Mouse (Mus musculus) cerebellum, adult 8-10 months (tissue): Measurements from ENCODE around the gene Srp9.

Experiments
- DNase-seq: peaks from one replicate; pipeline ENCODE4 v3.0.0; 2022

The Srp9 gene

GRCm38 (mm10) chr1:182124506-182124905 lies at the start of gene Srp9:
Srp9 (plus strand) TSS chr1:182124737.
- DNase-seq: peak; percentile 98

GRCm38 (mm10) chr1:182081744-182082419 lies 42.7 kb upstream of the Srp9 start:
- no peak for DNase-seq

GRCm38 (mm10) chr1:182083459-182083858 lies 41.1 kb upstream of the Srp9 start:
- no peak for DNase-seq

DNA sequence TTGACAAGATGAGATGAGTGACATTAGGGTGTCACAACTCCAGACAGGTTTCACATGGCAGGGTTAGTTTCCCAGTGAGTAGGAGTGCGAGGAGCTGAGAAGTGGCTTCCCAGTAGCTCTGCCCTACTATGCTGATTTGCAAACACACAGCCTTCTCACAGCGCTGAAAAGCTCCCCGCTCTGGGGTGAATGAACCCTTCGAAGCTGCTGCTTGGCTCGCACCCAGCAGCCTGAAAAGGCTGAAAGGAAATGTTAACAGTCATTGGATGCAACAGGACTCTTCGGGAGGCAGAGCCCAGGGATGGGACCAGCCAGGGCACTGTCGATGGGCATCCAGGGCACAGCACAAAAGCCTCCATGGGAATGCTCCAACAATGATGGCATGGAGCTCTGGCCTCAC lies 37.8 kb upstream of the Srp9 start:
- no peak for DNase-seq

GRCm38 (mm10) chr1:182087351-182087750 lies 37.2 kb upstream of the Srp9 start:
- DNase-seq: no peak

DNA sequence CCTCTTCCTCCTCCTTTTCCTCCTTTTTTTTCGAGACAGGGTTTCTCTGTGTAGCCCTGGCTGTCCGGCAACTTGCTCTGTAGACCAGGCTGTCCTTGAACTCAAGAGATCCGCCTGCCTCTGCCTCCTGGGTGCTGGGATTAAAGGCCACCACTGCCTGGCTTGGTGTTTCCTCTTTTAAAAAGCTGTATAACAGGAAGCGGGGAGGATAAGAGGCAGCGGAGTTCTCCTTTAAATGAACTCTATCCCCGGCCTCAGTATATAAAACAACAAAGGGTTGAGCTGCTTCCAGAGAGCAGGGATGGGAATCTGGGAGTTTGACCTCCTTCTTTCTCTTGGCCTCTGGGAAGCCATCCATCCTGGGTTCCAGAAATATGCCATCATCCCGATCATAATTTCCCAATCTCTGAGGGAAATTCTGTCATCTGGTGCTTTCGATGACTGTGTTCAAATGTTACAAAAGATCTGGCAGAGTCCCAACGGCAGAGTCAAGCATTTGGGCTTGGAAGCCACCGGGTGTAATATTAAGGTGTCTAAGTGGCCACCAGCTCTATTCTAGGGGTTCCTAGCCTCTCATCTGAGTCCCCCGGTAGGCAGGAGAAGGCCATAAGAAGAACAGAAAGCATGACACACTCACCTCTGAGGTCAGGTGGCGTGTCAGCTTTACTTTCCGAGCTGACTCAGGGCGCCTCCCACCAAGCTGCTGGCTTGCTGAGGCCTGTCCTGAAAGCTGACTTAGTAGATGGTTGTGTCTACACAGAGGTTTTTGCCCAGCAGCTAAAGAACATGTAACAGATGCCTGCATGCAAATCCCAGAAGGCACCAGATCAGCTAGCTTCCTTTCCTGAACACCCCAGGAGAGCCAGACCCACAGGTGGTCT lies 36.5 kb upstream of the Srp9 start:
- DNase-seq: no peak

DNA sequence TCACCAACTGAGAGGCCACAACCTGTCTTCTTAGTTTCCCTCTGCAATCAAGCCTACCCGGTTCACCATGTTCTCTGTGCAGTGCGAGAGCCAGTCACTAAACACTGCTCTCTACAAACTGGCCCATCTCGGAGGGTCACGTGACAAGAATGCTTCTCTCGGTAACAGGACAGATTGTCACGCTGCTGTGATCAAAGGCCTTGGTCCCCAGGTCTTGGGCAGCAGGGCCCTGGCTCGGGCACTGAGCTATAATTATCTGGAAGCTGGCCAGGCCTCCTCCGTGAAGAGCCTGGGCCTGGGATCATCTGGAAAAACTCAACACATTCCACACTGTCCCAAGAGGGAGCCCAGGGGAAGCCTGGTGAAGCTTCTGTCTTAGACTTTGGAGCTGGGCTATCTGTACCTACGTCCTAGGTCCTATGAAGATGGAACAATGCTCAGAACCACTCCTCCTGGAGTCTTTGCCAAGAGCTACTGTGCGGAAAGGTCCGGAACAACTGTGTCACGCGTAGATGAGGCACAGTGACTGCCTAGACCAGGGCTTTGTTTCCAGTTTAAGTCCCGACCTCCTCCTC lies 35.6 kb upstream of the Srp9 start:
- DNase-seq: peak; percentile 22

DNA sequence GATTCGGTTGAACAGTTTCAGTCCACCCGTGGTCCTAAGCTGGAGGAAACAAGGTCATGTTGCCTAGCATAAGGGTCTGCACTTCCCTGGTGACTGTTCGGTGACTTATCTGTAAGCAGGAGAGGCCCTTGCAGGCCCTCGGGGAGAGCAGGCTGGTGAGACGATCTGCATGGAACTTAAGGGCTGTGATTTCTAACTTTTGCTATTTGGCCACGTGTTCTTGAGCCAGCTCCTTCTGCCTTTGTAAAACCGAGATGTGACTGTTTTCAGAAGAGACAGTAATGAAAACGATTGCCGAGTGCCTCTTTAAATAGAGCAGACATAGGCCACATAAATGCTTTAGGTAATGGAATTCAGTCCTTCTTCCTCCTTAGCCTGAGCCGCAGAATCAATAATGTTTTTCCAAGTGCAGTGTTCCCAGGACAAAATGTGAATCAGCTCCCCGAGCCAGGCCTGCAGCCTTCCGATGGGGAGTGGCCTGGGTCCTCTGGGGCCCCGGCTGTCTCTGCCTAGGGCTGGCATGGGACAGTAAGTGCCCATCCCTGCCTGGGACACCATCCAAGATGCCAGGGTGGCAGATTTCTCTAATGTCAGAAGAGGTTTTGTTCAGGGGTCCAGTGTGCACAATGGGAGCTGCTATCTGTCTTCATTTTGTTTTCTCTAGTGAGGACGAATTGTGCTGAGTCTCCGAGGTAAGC lies 34.8 kb upstream of the Srp9 start:
- DNase-seq: no peak

DNA sequence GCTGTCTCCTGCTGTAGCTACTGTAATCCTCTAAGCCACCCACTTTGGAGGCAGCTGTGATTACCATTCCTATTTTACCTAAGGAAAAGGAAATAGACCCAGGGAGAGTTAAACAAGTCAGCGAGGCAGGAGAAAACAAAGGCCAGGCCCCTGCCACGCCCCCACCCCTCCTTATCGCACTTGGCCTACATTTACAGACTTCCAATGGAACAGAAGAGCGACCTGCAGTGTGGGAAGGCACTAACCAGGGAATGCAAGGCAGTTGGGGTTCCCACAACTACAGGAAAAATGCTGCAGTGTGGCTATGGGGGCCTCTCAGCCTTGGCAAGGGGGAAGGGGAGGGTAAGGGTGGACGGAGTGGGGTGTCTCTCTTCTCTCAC lies 34.2 kb upstream of the Srp9 start:
- no peak for DNase-seq

GRCm38 (mm10) chr1:182091261-182091660 lies 33.3 kb upstream of the Srp9 start:
- no peak for DNase-seq

DNA sequence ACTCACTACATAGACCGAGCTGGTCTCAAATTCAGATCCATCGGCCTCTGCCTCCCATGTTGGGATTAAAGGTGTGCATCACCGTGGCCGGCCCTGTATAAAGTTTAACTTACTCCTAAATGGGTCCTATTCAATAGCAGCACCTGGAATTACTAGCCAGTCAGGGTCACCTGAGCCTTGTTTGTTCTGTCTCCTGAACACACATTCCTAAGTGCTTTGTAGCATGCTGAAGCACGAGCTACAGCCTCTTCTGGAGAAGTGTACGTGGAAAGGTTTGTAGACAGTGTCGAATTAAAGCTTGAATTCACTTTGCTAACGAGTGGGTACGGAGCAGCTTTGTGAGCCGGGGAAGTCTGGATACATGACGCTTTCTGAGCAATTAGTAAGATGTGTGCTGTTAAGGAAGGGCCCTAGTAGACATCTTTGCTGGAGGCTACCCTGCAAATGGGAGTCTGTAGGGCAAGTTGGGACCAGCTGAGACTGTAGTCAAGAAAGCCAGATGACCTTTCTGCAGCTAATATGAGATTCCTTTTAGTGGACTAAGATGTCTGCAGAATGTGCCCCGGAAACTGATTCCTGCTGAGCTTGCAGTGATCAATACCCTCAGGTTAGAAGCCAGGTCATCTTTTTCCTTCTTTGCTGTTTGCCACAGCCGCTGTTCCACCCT lies 32.7 kb upstream of the Srp9 start:
- no peak for DNase-seq

GRCm38 (mm10) chr1:182092413-182092800 lies 32.1 kb upstream of the Srp9 start:
- DNase-seq: no peak

GRCm38 (mm10) chr1:182093407-182093806 lies 31.1 kb upstream of the Srp9 start:
- no peak for DNase-seq

DNA sequence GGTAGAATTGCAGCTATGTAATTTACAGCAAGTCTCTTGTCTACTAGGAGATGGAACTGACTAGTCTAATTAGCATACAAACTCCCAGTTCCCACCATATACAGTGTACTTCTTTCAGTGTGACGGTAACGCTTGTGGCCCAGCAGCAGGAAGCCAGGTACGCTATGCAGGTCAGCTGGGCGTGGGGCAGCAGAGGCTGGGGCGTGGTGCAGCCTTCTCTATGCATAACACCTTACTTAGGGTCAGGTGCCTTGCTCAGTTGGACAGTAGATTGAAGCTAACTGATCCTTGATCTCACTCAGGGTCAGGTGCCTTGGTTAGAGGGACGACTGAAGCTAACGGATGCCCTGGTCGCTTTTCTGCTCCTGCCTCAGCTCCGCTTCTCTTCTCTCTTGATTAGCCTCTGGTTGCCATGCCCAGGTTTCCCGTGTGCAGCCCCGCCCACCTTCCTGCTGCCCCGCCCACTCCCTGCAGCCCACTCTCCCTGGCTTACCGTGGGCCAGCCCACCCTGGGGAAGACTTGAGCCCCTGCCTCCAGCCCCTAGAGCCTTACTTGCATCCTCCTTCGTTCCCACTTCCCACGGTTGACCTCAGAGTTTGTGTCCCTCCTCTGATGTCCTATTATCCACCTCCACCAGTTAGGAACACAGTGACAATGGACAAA lies 29.9 kb upstream of the Srp9 start:
- DNase-seq: no peak

DNA sequence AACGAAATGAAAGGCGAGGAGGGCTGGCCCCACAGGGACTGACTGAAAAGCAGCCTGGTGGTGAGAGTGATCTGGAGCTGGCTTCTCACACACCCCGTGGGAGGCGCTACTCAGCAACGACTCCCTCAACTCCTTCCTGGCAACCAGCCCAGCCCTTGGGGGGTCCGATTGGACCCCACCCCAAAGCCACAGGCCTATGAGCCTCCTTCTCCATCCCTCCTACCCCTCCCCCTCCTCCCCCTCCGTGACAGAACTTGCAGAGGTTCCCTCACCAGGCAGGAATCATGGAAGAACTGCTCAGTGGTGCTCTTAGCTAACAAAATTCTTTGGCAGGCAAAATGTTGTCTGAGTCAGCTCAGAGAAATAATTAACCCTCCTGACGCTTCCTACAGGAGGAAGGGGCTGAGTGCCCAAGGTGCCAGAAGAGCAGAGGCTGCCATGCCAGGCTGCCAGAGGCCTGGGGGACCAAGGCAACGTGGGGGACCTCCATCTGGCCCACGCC lies 29.2 kb upstream of the Srp9 start:
- no peak for DNase-seq

GRCm38 (mm10) chr1:182096707-182097106 lies 27.8 kb upstream of the Srp9 start:
- no peak for DNase-seq

- no peak for DNase-seq
Measured at GRCm38 (mm10) chr1:182099062-182099461, 25.5 kb upstream of the Srp9 start.

DNA sequence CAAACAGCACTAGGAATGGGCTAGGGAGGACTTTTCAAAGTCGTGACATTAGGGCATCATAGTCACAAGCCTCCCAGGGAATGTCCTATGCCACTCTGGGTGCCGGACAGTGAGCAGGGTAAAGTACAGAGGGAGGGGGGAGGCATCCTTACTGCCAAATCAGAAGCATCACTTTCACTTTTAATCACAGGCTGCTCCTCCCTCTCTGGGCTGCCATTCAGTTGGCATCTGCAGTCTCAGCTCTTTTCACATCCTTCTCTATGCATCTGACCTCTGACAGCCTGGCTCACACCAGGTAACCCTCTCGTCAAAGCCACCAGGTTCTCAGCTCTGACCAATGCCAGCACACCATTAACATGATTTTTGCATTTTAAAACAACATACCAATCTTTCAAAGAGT lies 24.1 kb upstream of the Srp9 start:
- DNase-seq: no peak

- DNase-seq: no peak
Measured at GRCm38 (mm10) chr1:182101468-182101867, 23.1 kb upstream of the Srp9 start.

- no peak for DNase-seq
Measured at GRCm38 (mm10) chr1:182102706-182103105, 21.8 kb upstream of the Srp9 start.

GRCm38 (mm10) chr1:182103436-182103835 lies 21.1 kb upstream of the Srp9 start:
- no peak for DNase-seq

DNA sequence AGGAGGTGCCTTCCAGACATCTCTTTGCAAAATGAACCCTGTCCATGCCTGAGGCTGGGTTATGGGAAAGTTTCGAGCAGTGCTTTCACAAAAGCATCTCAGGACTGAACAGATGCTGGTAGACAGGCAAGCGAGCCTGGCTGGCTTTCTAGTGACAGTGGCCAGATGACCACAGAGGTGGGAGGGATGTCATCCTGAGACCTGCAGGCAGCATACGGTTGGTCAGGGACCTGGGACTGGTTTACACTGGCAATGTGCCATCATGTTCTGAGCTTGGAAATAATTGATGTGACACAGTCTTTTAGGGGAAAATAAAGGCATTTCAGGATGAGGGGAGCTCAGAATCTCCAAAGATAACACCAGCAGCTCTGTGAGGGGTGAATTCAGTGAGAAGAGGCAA lies 19.5 kb upstream of the Srp9 start:
- no peak for DNase-seq
